Mouse (Mus musculus): ENCODE data around the gene Ddx24.

GRCm38 (mm10) chr12:103391098-103391497 lies 34.5 kb downstream of the Ddx24 start:
- TF ChIP-seq SMC3 (IDR thresholded peaks at IDR 0.05; ENCODE audit: low read depth, low read length) (no peak), CTCF (conservative IDR thresholded peaks at IDR 0.05 in 1 of 2, IDR thresholded peaks at IDR 0.05 in 1 of 2; ENCODE audit: low read depth in 2 of 2, low read length in 2 of 2) (no peak), MYC (IDR thresholded peaks at IDR 0.05; ENCODE audit: low read depth, low read length) (no peak), ZKSCAN1 (IDR thresholded peaks at IDR 0.05; ENCODE audit: borderline replicate concordance, low read depth, low read length) (no peak), EP300 (IDR thresholded peaks at IDR 0.05; ENCODE audit: low read length) (no peak), MAFK (IDR thresholded peaks at IDR 0.05; ENCODE audit: insufficient replicate concordance, low read length) (no peak), MEF2A (IDR thresholded peaks at IDR 0.05; ENCODE audit: borderline replicate concordance, low read depth, low read length) (no peak), USF2 (conservative IDR thresholded peaks at IDR 0.05; ENCODE audit: low read depth, low read length) (no peak), E2F4 (IDR thresholded peaks at IDR 0.05; ENCODE audit: insufficient replicate concordance, low read depth, low read length) (no peak), MAX (IDR thresholded peaks at IDR 0.05; ENCODE audit: low read length) (no peak), MXI1 (IDR thresholded peaks at IDR 0.05; ENCODE audit: low read depth, low read length) (no peak), SIN3A (IDR thresholded peaks at IDR 0.05; ENCODE audit: low read length) (no peak)
